Mouse (Mus musculus) liver, embryonic 13.5 days (tissue): ENCODE measurements around the gene Hoxc4. TPM values are rescaled to one million over a fixed set of nuclear protein-coding genes. Genes with fewer than 3 reads are reported as not detected.

Source experiments
- ATAC-seq: fragments of 200-750 bp; cut with Nextera tagmentation; 2 replicates; pipeline ENCODE4 v1.8.0; 2017; ENCODE audit warnings: low read depth, mild to moderate bottlenecking, moderate number of reproducible peaks, moderate library complexity
- DNase-seq: peaks from one replicate; pipeline ENCODE4 v3.0.0; 2022
- H3K27ac ChIP-seq: fragments of 300-500 bp; sonication (generic); 2 replicates; pipeline ENCODE4 v1.5.1; 2015; ENCODE audit warnings: moderate library complexity, mild to moderate bottlenecking, inconsistent platforms
- H3K27me3 ChIP-seq: fragments of 300-500 bp; sonication (generic); 2 replicates; pipeline ENCODE4 v1.6.1; 2015; ENCODE audit warnings: mild to moderate bottlenecking, inconsistent platforms
- H3K36me3 ChIP-seq: fragments of 300-500 bp; sonication (generic); 2 replicates; pipeline ENCODE4 v1.6.1; 2015; ENCODE audit warnings: mild to moderate bottlenecking, inconsistent platforms
- H3K4me1 ChIP-seq: fragments of 300-500 bp; sonication (generic); replicated peaks from 2 replicates; pipeline ENCODE4 v1.6.1; 2015; ENCODE audit warnings: inconsistent platforms
- H3K4me2 ChIP-seq: fragments of 300-500 bp; sonication (generic); 2 replicates; pipeline ENCODE4 v1.6.1; 2015; ENCODE audit warnings: inconsistent platforms, mild to moderate bottlenecking, moderate library complexity
- H3K4me3 ChIP-seq: fragments of 300-500 bp; sonication (generic); replicated peaks from 2 replicates; pipeline ENCODE4 v1.5.1; 2015; ENCODE audit warnings: mild to moderate bottlenecking, inconsistent platforms
- H3K9ac ChIP-seq: fragments of 300-500 bp; sonication (generic); 2 replicates; pipeline ENCODE4 v1.6.1; 2015; ENCODE audit warnings: mild to moderate bottlenecking, inconsistent platforms
- H3K9me3 ChIP-seq: fragments of 300-500 bp; sonication (generic); replicated peaks from 2 replicates; pipeline ENCODE4 v1.6.1; 2016; ENCODE audit warnings: inconsistent platforms
- WGBS: fragments of 180-500 bp; shearing (Covaris S2); methylation state at CpG from one replicate; pipeline ENCODE4 v1.1.7; 2015; ENCODE audit not compliant: insufficient replicate concordance; 5-methylcytosine and 5-hydroxymethylcytosine counted together
- polyA plus RNA-seq: library from polyadenylated mRNA; unstranded; fragments of >200 nt; fragmentation: Nextera tagmentation; extraction: Ambion mirVana; gene quantifications from 2 replicates; pipeline ENCODE4 v1.2.1, GENCODE M21; 2015

The Hoxc4 gene
- polyA plus RNA-seq, 1 experiment from 2014 or later, result 0.31 TPM

GRCm38 (mm10) chr15:103015009-103015399 is 3.7 kb upstream of the Hoxc4 start:
- no peak overlapping the region for H3K4me2 ChIP-seq
- no peaks in the 10 kb centered on the region for H3K9me3 ChIP-seq
- peaks cover 100% of the 10 kb centered on the region for H3K27me3 ChIP-seq
- no peak for ATAC-seq
- H3K9ac ChIP-seq, result no peak overlapping the region
- H3K27ac ChIP-seq, result no peak overlapping the region
- no peaks in the 10 kb centered on the region for H3K36me3 ChIP-seq
- H3K4me3 ChIP-seq, result 0 out of 2 replicates have a peak overlapping the region, but pooled peaks have one; percentile 22
- no peak for DNase-seq
- H3K4me1 ChIP-seq, result no peaks in the 10 kb centered on the region
- WGBS, result 3% methylated on average over 28 of the region's 28 CpGs

DNA sequence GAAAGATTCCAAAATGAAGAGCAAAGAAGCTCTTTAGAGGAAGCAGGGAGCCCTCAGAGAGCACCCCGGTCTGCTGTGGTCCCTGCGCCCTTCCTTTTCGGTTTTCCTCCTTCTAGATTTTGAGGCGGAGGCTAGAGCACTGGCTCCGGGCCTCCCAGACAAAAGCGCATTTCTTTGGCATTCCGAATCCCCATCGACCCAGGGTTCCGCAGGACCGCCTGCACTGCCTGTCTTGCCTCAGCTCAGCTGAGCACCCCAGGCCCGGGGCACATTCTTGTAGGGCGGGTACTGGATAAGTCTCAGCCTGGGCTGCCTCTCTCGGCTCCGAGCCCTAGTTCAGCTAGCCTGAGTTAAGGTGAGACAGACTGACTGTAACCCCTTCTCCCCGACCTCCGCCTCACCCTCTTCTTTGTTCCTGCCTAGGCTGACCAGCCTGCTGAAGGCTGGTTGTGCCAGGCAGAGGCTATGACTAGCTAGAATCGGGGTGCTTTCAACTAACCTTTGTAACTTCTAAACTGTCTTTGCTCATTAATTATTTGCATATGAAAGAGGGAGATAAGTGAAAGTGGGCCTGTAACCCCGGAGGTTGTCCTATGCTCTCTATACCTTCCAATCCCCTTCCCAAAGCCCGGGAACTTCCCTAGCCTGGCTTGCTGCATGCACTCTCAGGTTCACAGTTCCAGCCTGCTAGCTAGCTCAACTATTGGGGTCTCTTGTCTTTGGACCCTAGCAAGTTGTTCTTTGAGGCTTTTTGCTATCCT is 3.1 kb upstream of the Hoxc4 start:
- no peak for DNase-seq
- H3K9ac ChIP-seq, result no peak overlapping the region
- peaks cover 100% of the 10 kb centered on the region for H3K27me3 ChIP-seq
- 5% methylated on average over 19 of the region's 19 CpGs for WGBS
- H3K36me3 ChIP-seq, result no peaks in the 10 kb centered on the region
- H3K27ac ChIP-seq, result no peak overlapping the region
- ATAC-seq, result no peak
- no peak overlapping the region for H3K4me2 ChIP-seq
- H3K4me1 ChIP-seq, result no peaks in the 10 kb centered on the region
- H3K9me3 ChIP-seq, result no peaks in the 10 kb centered on the region
- H3K4me3 ChIP-seq, result no peak overlapping the region

DNA sequence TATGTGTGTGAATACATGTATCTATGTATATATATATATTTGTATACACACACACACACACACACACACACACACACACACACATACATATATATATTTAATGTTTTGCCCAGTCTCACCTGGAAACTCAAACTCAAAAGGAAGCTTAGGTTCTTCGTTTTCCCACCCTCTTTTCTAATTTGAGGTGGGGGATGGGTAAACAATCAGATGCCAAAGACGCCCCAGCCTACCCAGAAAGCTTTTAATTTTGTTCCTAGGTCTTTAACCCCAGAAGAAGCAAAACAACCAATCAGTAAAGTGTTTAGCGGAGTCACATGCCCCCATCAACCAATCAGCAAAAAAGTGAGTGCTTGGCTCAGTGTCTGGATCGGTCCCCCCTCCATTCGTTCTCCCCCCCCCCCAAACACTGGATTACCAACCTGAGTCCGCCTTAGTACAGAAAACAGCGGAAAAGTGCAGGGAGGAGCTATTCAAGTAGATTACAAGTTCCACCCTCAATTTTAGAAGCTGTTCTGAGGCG is 2.2 kb downstream of the Hoxc4 start:
- Histone ChIP-seq H3K4me2 (no peak overlapping the region), H3K4me3 (no peak overlapping the region)
- 3% methylated on average over 8 of the region's 8 CpGs for WGBS

DNA sequence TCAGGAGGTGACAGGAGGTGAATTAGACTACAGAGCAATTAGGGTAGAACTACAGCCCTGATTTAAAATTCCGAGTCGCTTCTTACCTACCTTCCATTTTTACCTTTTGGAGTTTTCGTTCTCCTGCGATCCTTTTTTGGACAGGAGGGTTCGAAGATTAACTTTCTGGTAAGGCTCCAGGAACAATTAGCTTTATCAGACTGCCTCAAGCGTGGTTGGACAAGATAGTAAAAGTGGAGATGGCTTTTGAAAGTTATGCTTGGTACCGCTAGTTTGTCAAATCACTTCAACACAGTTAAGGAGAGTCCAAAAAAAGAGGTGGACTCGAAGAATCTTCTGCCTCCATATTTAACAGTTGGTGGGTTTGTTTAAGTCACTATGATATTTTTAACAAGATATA is 2.8 kb downstream of the Hoxc4 start:
- Histone ChIP-seq H3K4me2 (no peak overlapping the region), H3K27ac (no peak overlapping the region), H3K27me3 (peaks cover 99% of the 10 kb centered on the region), H3K4me3 (no peak overlapping the region), H3K36me3 (no peaks in the 10 kb centered on the region), H3K9me3 (no peaks in the 10 kb centered on the region), H3K4me1 (no peaks in the 10 kb centered on the region), H3K9ac (no peak overlapping the region)
- no peak for ATAC-seq
- no peak for DNase-seq
- WGBS, result 14% methylated on average over 8 of the region's 8 CpGs

More for the DNA sequence above, 2.2 kb downstream of the Hoxc4 start:
- no peaks in the 10 kb centered on the region for H3K36me3 ChIP-seq
- peaks cover 99% of the 10 kb centered on the region for H3K27me3 ChIP-seq
- no peaks in the 10 kb centered on the region for H3K4me1 ChIP-seq
- no peak overlapping the region for H3K27ac ChIP-seq
- no peak for ATAC-seq
- no peak for DNase-seq
- no peak overlapping the region for H3K9ac ChIP-seq
- H3K9me3 ChIP-seq, result no peaks in the 10 kb centered on the region

DNA sequence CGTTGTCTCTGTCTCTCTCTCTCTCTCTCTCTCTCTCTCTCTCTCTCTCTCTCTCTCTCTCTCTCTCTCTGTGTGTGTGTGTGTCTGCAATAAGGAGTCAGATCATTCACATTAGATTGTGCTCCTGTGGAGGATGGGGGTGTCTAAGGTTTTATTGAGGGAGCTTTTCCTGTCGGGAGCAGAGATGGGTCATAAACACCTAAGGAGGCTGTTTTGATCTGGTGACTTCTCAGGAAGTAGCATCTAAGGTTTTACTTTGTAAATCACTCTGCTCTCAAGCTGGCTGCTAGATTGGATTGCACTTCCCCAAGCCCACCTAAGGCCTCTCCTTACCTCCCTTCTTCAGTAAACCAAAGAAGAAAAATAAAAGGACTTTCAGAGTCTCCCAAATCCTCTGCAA is 5.4 kb downstream of the Hoxc4 start:
- WGBS, result 10% methylated on average over 2 of the region's 2 CpGs
- Histone ChIP-seq H3K9me3 (no peaks in the 10 kb centered on the region), H3K4me3 (no peak overlapping the region), H3K36me3 (no peaks in the 10 kb centered on the region), H3K27ac (no peak overlapping the region), H3K9ac (no peak overlapping the region), H3K27me3 (peaks cover 99% of the 10 kb centered on the region), H3K4me2 (no peak overlapping the region), H3K4me1 (no peaks in the 10 kb centered on the region)
- DNase-seq, result no peak
- no peak for ATAC-seq

GRCm38 (mm10) chr15:103027266-103028235 is 8.8 kb downstream of the Hoxc4 start:
- H3K36me3 ChIP-seq, result no peaks in the 10 kb centered on the region
- ATAC-seq (no peak), DNase-seq (no peak)
- H3K9me3 ChIP-seq, result no peaks in the 10 kb centered on the region
- 4% methylated on average over 43 of the region's 43 CpGs for WGBS
- peaks cover 97% of the 10 kb centered on the region for H3K27me3 ChIP-seq
- H3K4me1 ChIP-seq, result no peaks in the 10 kb centered on the region
- no peak overlapping the region for H3K27ac ChIP-seq
- no peak overlapping the region for H3K4me2 ChIP-seq
- H3K4me3 ChIP-seq, result no peak overlapping the region
- no peak overlapping the region for H3K9ac ChIP-seq

DNA sequence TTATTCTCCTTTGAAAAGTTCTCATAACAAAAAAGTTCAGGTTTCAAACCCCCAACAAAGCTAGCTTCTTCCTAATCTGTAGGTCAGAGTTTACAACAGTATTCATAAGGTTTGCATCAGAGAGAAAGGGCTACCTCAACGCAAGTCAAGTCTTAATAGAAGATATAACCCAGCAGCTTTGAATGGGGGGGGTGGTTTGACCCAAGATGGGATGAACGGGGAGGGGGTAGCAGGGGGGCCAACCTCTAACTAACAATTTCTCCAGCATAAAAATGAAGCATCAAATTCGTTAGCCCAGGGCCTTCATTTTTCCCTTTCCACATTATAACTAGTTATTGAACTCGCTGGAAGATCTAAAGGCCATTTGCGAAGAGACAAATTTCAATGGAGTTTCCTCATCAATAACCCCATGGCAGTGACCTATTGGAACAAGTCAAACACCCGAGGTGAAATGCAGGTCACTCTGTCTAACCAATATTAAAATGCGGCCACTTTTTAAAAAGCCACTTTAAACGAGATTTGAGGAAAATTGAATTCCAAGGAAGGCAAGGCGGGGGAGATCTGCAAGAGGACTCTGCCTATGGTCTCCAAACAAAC is 10.3 kb downstream of the Hoxc4 start:
- H3K27me3 ChIP-seq, result peaks cover 99% of the 10 kb centered on the region
- no peak overlapping the region for H3K4me3 ChIP-seq
- no peaks in the 10 kb centered on the region for H3K36me3 ChIP-seq
- no peaks in the 10 kb centered on the region for H3K4me1 ChIP-seq
- H3K27ac ChIP-seq, result no peak overlapping the region
- no peaks in the 10 kb centered on the region for H3K9me3 ChIP-seq
- DNase-seq, result no peak
- 26% methylated on average over 9 of the region's 9 CpGs for WGBS
- no peak overlapping the region for H3K4me2 ChIP-seq
- H3K9ac ChIP-seq, result no peak overlapping the region
- ATAC-seq, result no peak

DNA sequence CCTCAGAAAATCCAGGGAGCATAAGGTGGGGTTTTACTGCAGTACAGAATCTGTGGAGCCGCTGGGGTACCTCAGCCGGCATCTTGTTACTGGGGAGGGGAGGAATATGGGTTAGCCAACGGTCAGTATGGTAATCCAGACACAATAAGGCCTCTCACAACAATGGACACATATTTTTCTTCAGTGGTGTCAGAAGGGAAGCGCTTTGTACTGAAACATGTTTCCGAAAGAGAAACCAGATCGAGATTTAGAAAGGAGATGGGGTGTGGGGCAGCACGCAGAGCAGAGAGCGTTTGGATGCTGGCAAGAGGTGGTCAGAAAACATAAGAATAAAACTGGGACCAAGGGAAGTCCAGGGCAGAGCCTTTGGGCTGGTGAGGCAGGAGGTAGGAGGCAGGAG is 11.4 kb downstream of the Hoxc4 start:
- no peak overlapping the region for H3K4me3 ChIP-seq
- no peak overlapping the region for H3K4me2 ChIP-seq
- WGBS, result 10% methylated on average over 8 of the region's 8 CpGs
- DNase-seq (no peak), ATAC-seq (no peak)
- H3K27me3 ChIP-seq, result peaks cover 99% of the 10 kb centered on the region
- no peaks in the 10 kb centered on the region for H3K4me1 ChIP-seq
- H3K9me3 ChIP-seq, result no peaks in the 10 kb centered on the region
- H3K9ac ChIP-seq, result no peak overlapping the region
- H3K36me3 ChIP-seq, result no peaks in the 10 kb centered on the region
- no peak overlapping the region for H3K27ac ChIP-seq

DNA sequence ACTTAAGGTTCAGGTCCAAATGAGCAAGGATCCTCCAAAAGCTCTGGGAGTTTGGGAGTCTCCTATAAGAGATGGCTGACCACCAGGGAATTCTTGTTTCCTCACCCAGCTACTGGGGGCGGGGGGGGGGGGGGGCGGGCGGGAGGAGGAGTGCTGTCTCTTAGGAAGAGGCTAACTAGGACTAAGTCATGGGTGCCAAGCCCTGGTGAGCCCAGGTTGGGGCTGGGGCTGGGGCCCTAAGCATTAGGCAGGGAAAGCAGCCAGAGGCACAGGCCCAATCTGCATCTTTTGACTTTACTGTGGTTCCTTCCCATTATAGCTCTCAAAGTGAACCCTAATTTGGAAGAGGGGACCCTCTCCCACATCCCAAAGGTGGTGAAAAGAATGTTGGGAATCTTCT is 13.4 kb downstream of the Hoxc4 start:
- ATAC-seq (no peak), DNase-seq (no peak)
- H3K9ac ChIP-seq, result no peak overlapping the region
- 7% methylated on average over 2 of the region's 3 CpGs for WGBS
- H3K4me2 ChIP-seq, result no peak overlapping the region
- no peak overlapping the region for H3K27ac ChIP-seq
- peaks cover 99% of the 10 kb centered on the region for H3K27me3 ChIP-seq
- H3K36me3 ChIP-seq, result no peaks in the 10 kb centered on the region
- no peaks in the 10 kb centered on the region for H3K4me1 ChIP-seq
- no peaks in the 10 kb centered on the region for H3K9me3 ChIP-seq
- no peak overlapping the region for H3K4me3 ChIP-seq

- no peaks in the 10 kb centered on the region for H3K36me3 ChIP-seq
- H3K9ac ChIP-seq, result no peak overlapping the region
- no peak overlapping the region for H3K4me3 ChIP-seq
- no peak for ATAC-seq
- H3K27me3 ChIP-seq, result peaks cover 99% of the 10 kb centered on the region
- no peaks in the 10 kb centered on the region for H3K9me3 ChIP-seq
- no peaks in the 10 kb centered on the region for H3K4me1 ChIP-seq
- WGBS, result 3% methylated on average over 26 of the region's 26 CpGs
- H3K27ac ChIP-seq, result no peak overlapping the region
- no peak overlapping the region for H3K4me2 ChIP-seq
- no peak for DNase-seq
These were observed 14.2 kb downstream of the Hoxc4 start for GRCm38 (mm10) chr15:103032646-103033575.
